Mouse (Mus musculus): ENCODE measurements around the gene Specc1. TPM values are rescaled to one million over a fixed set of nuclear protein-coding genes. Genes with fewer than 3 reads are reported as not detected.

Specc1 gene
- total and polyA plus RNA-seq, 3 experiments: 2.5 to 5.8 TPM; not detected in 1

- Histone ChIP-seq H3K4me3 (ENCODE audit: control insufficient read depth in 1 of 2, insufficient read depth in 1 of 2, low read depth in 2 of 2, low read length in 2 of 2) (peak overlapping the region; percentile 82 to 90), H3K36me3 (ENCODE audit: control insufficient read depth in 1 of 2, insufficient read depth in 2 of 2, low read length in 2 of 2) (peaks cover 0 to 16% of the 10 kb centered on the region in 2 experiments; a peak in 2 of 4 replicates), H3K9me3 (replicated peaks; ENCODE audit: insufficient read depth, low read length) (no peaks in the 10 kb centered on the region), H3K4me1 (ENCODE audit: control insufficient read depth in 1 of 2, insufficient read depth in 2 of 2, low read length in 2 of 2) (peaks cover 8 to 11% of the 10 kb centered on the region in 2 experiments), H3K79me2 (ENCODE audit: control insufficient read depth, insufficient read depth, low read length, poor library complexity) (no peaks in the 10 kb centered on the region; the same call in 1 of the 2 replicates), H3K27ac (ENCODE audit: control insufficient read depth, low read depth, low read length) (no peak overlapping the region), H3K27me3 (ENCODE audit: control insufficient read depth in 1 of 2, insufficient read depth in 2 of 2, low read length in 2 of 2) (no peaks in the 10 kb centered on the region), H3K9ac (ENCODE audit: control insufficient read depth, low read depth, low read length, poor library complexity, severe bottlenecking) (peak overlapping the region; percentile 84)
- no peak for DNase-seq (ENCODE audit: low read depth, low spot score)
- TF ChIP-seq SIN3A (IDR thresholded peaks at IDR 0.05; ENCODE audit: low read length) (0 out of 2 replicates have a peak, but pooled peaks have one; percentile 15), MAX (IDR thresholded peaks at IDR 0.05; ENCODE audit: low read length) (no peak), USF1 (IDR thresholded peaks at IDR 0.05; ENCODE audit: low read depth, low read length) (no peak), MAFK (IDR thresholded peaks at IDR 0.05; ENCODE audit: borderline replicate concordance, low read depth, low read length) (no peak), ZMIZ1 (IDR thresholded peaks at IDR 0.05; ENCODE audit: low read depth, low read length) (no peak), TBP (IDR thresholded peaks at IDR 0.05; ENCODE audit: low read depth, low read length) (0 out of 2 replicates have a peak, but pooled peaks have one; percentile 9), TCF12 (IDR thresholded peaks at IDR 0.05; ENCODE audit: low read depth, low read length) (no peak), JUND (IDR thresholded peaks at IDR 0.05; ENCODE audit: low read depth, low read length) (no peak), NELFE (IDR thresholded peaks at IDR 0.05; ENCODE audit: low read depth, low read length) (no peak), ZKSCAN1 (IDR thresholded peaks at IDR 0.05; ENCODE audit: low read depth, low read length) (no peak), POLR2AphosphoS2 (IDR thresholded peaks at IDR 0.05; ENCODE audit: low read length) (no peak), POLR2A (IDR thresholded peaks at IDR 0.05; ENCODE audit: control insufficient read depth in 1 of 2, insufficient read depth in 1 of 2, low read depth in 1 of 2, low read length in 2 of 2, poor library complexity in 1 of 2) (peak in 1 of 2 experiments; percentile 26; a peak in 1 of 4 replicates), CHD2 (IDR thresholded peaks at IDR 0.05; ENCODE audit: low read length) (no peak), ZNF384 (IDR thresholded peaks at IDR 0.05; ENCODE audit: low read depth, low read length) (no peak), NRF1 (IDR thresholded peaks at IDR 0.05; ENCODE audit: insufficient read depth, low read depth, low read length, poor library complexity, severe bottlenecking) (no peak), SMC3 (IDR thresholded peaks at IDR 0.05; ENCODE audit: low read depth, low read length) (no peak), ELF1 (IDR thresholded peaks at IDR 0.05; ENCODE audit: low read depth, low read length) (no peak), MAZ (IDR thresholded peaks at IDR 0.05; ENCODE audit: low read depth, low read length) (no peak), EP300 (IDR thresholded peaks at IDR 0.05; ENCODE audit: low read depth in 1 of 2, low read length in 2 of 2) (no peak), RCOR1 (IDR thresholded peaks at IDR 0.05; ENCODE audit: low read depth, low read length) (no peak), CTCF (IDR thresholded peaks at IDR 0.05 in 2 of 3, conservative IDR thresholded peaks at IDR 0.05 in 1 of 3; ENCODE audit: control insufficient read depth in 1 of 3, insufficient read depth in 1 of 3, low read depth in 2 of 3, low read length in 3 of 3, poor library complexity in 1 of 3, severe bottlenecking in 1 of 3) (no peak), KAT2A (conservative IDR thresholded peaks at IDR 0.05; ENCODE audit: low read depth, low read length) (no peak), USF2 (IDR thresholded peaks at IDR 0.05; ENCODE audit: borderline replicate concordance in 1 of 2, insufficient read depth in 1 of 2, low read depth in 1 of 2, low read length in 2 of 2) (no peak), CHD1 (IDR thresholded peaks at IDR 0.05; ENCODE audit: low read depth, low read length) (no peak), MXI1 (IDR thresholded peaks at IDR 0.05; ENCODE audit: low read depth, low read length) (no peak)
Measured at GRCm38 (mm10) chr11:62077157-62077865, 120.7 kb downstream of the Specc1 start.
